Mouse (Mus musculus) c-Kit-positive CD71-negative TER-119-negative erythroid progenitor cells, embryonic 14.5 days (primary cell): ENCODE results near the gene Gad1.
"Not testable (repeated sequence)": the region's sequence is repeated elsewhere in the genome, so short reads cannot be mapped to it uniquely, and the experiment has no call there.

Experiments
- DNase-seq: peaks from one replicate; pipeline ENCODE4 v3.0.0-alpha.2; 2013; ENCODE audit warnings: low read depth

The Gad1 gene

DNA sequence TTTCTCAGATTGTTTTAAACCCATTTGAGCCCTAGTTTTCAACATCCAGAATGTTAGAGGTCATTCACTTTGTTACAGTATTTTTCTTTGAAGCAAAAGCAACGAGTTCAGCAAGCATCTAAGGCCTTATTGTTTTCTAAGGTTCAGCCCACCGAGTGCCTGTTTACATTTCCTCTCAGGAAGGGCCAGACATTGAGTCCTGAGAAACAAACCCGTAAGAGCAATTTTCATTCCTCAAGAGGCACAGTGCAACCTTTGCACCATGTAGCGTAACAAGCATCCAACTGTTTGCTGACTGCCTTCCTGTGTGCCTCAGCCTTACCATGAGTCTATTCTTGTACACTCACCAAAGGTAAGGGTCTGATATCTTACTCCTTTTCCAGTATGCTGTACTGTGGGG is at the start of gene Gad1:
Gene Gad1 (plus strand): TSS at position 301 of the 400 bp plus-strand sequence.
- DNase-seq: no peak

DNA sequence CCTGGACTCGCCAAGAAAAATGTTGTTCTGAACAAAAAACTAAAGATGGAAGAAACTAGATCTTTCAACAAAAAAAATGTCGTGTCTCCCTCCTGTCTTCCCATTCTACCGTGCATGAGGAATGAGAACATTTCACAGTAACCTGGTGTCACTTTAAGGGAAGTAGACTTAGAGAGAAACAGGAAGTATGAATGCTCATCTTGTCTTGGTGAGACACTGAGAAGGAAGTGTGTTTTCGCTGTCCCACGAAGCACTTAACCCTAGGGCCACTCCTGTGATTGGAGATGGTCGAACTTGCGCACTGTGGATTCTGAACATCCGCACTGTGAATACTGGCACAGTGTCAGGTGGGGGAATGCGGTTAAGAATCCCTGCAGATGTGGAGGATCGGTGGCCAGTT is 49.4 kb upstream of the Gad1 start:
- DNase-seq: no peak

- no peak for DNase-seq
Measured at GRCm38 (mm10) chr2:70505229-70505628, 47.6 kb upstream of the Gad1 start.

DNA sequence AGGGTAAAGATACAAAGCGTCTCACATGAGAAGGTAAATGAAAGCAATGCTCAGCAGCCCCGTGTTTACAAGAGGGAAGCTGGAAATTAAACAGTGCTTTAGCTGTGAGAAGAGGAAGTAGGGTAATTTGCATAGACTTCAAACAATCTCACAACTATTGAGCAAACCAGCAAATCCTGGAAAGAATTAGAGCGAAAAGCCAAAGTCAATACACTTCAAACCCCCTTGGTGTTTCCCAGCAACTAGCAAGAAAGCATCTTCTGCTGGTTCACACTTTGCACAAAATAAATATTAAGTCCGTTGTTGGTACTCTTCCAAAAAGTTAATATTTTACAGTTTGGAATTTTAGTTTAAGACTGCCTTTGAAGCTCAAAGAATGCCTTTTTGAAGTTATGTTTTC is 47.0 kb upstream of the Gad1 start:
- DNase-seq: no peak

GRCm38 (mm10) chr2:70506372-70506771 is 46.5 kb upstream of the Gad1 start:
- no peak for DNase-seq

- DNase-seq: no peak
Measured at GRCm38 (mm10) chr2:70508496-70508895, 44.4 kb upstream of the Gad1 start, which contains the start of gene Erich2. TSS of gene Erich2 (plus strand) at chr2:70508819.

GRCm38 (mm10) chr2:70509021-70509632 is 43.7 kb upstream of the Gad1 start:
- peak; percentile 44 for DNase-seq

- DNase-seq: not testable (repeated sequence)
Measured at GRCm38 (mm10) chr2:70538283-70538682, 14.6 kb upstream of the Gad1 start.

DNA sequence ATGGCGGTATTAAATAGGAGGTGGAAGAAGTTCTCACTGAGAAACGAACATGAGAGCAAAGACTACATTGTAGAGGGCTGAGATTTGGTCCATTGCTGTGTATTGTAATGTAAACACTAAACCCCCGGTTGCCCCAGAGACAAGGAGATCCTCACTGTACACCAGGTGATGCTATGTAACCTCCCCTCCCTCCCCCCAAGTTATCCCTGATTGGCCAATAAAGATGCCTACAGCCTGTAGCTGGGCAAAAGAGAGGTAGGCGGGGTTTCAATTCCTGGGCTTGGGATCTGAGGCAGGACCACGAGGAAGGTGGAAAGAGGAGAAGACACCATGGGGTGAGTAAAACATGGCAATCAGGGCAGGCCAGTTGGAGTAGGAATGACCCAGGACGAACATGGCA is 2.2 kb upstream of the Gad1 start:
- no peak for DNase-seq

DNA sequence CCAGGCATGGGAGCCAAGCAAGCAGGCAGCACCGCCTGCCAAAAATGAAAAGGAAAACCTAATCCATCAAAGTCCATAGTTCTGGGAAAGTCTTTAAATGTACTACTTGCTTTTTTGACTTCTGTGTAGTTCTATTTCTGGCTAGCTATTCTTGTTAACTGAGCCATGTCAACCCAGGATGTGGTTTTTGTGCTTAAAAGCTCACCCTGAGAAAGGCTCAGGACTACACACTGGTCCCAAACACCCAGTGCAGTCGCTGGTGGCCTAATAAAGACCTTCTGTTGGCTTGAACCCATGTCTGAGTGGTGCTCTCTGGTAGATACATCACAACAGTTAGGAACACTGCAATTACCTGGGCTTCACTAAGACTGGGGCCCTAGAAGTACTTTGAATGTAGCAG is 1.4 kb upstream of the Gad1 start:
- no peak for DNase-seq

DNA sequence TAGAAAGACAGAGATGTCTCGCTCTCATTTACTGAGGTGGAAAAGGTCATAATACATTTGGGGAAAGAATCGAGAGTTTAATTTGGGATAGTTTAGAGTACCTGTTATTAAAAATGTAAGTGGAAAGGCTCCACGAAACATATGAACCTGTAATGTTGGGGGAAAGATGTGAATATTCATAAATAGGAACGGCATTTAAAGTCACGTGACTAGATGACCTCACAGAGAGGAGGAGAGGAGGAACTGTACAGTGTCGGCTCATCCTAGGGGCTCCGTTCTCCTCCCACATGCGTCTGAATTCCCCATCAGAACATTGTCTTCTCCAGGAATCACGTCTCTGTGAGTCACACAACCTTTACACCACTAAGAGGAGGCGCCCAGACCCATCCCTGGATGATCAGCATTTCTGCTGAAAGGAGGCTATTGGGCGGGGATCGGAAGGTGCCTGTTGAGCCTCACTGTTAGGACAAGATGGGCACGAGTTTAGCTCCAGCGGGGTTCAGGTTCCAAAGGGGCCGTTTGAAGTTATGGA is 739 bp upstream of the Gad1 start:
- no peak for DNase-seq

DNA sequence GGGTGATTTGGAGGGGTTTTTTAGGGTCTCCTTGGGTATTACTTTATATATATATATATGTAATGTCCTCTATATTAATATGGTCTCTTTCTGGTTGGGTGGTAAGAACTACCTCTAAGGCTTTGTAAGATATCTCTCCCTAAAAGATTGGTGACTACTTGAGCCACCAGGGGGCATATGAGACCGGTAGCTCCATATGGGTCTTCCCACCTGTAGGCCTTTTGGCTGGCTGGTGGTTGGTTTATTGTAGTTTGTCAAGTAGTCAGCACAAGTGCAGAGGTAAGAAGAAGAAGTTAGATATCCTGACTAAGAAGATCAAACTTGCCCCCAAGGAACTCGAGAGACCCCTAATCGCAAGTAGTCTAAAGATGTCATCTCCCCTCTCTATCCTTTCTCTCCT is 954 bp downstream of the Gad1 start:
- DNase-seq: no peak

GRCm38 (mm10) chr2:70558112-70558842 is 5.4 kb downstream of the Gad1 start:
- peak; percentile 78 for DNase-seq

DNA sequence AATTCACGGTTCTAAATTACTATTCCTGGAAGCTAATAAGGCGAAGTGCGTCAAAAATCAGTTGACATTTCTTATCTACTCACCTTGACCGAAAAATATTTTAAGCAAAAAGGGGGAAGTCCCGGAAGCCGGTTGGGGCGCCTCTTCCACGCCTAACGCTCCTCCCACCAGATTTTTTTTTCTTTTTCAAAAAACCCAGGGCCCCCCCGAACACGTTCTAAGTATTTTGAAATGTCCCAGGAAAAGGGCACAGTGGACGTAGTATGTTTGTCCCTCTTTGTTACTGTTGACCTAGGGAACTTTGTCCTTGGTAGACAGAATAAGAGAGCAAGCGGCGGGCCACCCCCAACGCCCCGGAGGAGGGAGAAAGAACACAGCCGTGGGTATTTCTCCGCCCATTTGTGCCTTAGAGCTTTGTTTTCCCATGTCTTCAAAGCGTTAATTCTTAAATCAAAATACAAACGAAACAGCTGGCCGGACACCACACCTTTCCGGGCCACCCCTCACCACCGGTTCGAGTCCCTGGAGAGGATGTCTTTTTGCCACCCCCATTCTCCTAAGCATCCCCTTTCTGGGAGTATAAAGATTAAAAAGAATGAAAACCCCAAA is 6.1 kb downstream of the Gad1 start:
- no peak for DNase-seq

DNA sequence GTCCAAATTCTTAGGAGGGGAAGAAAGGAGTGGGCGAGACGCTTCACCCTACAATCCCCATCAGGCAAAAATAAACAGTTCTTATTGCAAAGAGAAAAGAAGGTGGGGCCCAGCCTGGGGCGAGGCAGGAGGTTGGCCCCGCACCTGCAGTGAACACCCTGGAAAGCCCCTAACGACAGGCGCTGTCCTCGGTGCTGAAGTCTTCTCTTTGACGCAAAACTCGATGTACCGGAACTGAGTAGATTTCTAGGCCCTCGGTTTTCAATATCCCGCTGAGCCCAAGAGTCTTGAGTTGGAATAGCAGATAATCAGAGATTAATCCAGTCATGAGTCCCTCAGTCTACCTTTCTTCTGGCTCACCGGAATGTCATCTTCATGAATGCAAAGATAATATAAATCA is 6.6 kb downstream of the Gad1 start:
- DNase-seq: peak; percentile 85

GRCm38 (mm10) chr2:70561077-70561795 is 8.4 kb downstream of the Gad1 start:
- peak; percentile 41 for DNase-seq

GRCm38 (mm10) chr2:70562011-70562491 is 9.2 kb downstream of the Gad1 start:
- no peak for DNase-seq

DNA sequence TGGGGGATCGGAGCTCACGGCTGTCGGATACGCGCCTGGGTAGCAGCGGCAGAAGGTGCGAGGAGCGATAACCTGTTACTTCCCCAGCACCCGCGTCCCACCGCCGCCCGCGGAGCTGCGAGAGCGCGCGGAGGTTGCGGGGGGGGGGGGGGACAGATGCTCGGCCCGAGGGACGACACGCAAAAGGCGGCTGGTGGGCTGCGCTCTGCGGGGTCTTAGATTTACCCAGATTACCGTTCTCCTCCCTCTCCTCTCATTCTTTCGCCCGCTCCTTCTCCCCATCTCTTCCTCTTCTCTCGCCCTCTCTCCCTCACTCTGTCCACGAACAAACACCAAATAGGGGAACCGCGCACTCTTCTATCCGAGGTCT is 9.7 kb downstream of the Gad1 start:
- no peak for DNase-seq

- DNase-seq: no peak
Measured at GRCm38 (mm10) chr2:70562981-70563671, 10.3 kb downstream of the Gad1 start.

DNA sequence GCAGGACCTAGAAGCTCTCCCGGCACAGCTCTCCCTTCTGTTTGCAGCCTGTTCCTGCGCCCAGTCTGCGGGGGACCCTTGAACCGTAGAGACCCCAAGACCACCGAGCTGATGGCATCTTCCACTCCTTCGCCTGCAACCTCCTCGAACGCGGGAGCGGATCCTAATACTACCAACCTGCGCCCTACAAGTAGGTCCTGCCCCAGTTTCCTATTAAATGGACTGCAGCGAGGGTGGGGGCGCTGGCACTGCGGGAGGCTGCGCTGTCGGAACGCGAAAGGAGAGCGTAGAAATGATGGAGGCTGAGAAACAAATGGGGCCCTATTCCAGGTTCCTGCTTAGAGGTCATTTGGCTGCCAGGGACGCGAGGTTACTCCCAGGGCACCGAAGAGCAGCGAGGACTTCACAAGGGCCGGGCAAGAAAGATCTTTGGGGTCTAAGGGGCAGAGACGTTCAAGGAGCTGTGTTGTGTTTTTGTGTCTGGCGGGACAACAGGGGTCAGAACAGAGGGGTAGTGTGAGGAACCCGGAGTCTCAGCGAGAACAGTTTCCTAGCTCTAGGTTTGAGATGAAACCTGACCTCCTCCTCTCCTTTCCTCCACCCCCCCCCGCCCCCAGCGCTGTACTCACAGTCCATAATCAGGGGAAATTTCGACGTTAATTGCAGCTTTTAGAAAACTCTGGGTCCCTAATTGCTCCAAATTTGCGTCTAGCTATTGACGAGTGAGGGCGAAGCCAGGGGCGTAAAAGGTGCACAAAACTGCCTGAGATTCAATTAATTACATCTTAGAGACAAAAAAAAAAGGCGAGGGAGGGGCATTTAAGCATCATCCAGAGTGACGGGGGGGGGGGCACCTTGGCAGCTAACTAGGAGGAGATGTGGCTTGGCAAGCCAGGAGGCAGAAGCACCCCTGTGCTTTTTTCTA is 11.1 kb downstream of the Gad1 start:
- no peak for DNase-seq
